Mouse (Mus musculus) hindbrain, embryonic 15.5 days (tissue): ENCODE data around the gene Slc22a12. TPM values are rescaled to one million over a fixed set of nuclear protein-coding genes. Genes with fewer than 3 reads are reported as not detected.

Source experiments
- ATAC-seq: fragments of 200-750 bp; cut with Nextera tagmentation; 2 replicates; pipeline ENCODE4 v1.8.0; 2017; ENCODE audit warnings: low read depth, moderate number of reproducible peaks, moderate TSS enrichment; ENCODE audit not compliant: low FRiP score
- H3K27ac ChIP-seq: fragments of 300-500 bp; sonication (generic); replicated peaks from 2 replicates; pipeline ENCODE4 v1.5.1; 2015; ENCODE audit warnings: mild to moderate bottlenecking, inconsistent platforms
- H3K27me3 ChIP-seq: fragments of 300-500 bp; sonication (generic); 2 replicates; pipeline ENCODE4 v1.6.1; 2015; ENCODE audit warnings: control low read depth, inconsistent platforms
- H3K36me3 ChIP-seq: fragments of 300-500 bp; sonication (generic); 2 replicates; pipeline ENCODE4 v1.6.1; 2015; ENCODE audit warnings: control low read depth, inconsistent platforms
- H3K4me1 ChIP-seq: fragments of 300-500 bp; sonication (generic); replicated peaks from 2 replicates; pipeline ENCODE4 v1.6.1; 2015; ENCODE audit warnings: control low read depth, inconsistent platforms
- H3K4me2 ChIP-seq: fragments of 300-500 bp; sonication (generic); 2 replicates; pipeline ENCODE4 v1.6.1; 2015; ENCODE audit warnings: moderate library complexity, mild to moderate bottlenecking, inconsistent platforms
- H3K4me3 ChIP-seq: fragments of 300-500 bp; sonication (generic); 2 replicates; pipeline ENCODE4 v1.5.1; 2015; ENCODE audit warnings: mild to moderate bottlenecking, inconsistent platforms
- H3K9ac ChIP-seq: fragments of 300-500 bp; sonication (generic); 2 replicates; pipeline ENCODE4 v1.6.1; 2015; ENCODE audit warnings: inconsistent platforms
- H3K9me3 ChIP-seq: fragments of 300-500 bp; sonication (generic); 2 replicates; pipeline ENCODE4 v1.6.1; 2016; ENCODE audit warnings: control low read depth, inconsistent platforms
- WGBS: fragments of 180-500 bp; shearing (Covaris S2); methylation state at CpG from one replicate; pipeline ENCODE4 v1.1.7; 2015; 5-methylcytosine and 5-hydroxymethylcytosine counted together
- polyA plus RNA-seq: library from polyadenylated mRNA; unstranded; fragments of >200 nt; fragmentation: Nextera tagmentation; extraction: Ambion mirVana; gene quantifications from 2 replicates; pipeline ENCODE4 v1.2.1, GENCODE M21; 2015

Slc22a12 gene
- polyA plus RNA-seq, 1 experiment from 2014 or later, result not detected

GRCm38 (mm10) chr19:6538546-6538945 lies 4.3 kb downstream of the Slc22a12 start:
- no peak overlapping the region for H3K4me2 ChIP-seq
- WGBS, result 93% methylated on average over 6 of the region's 6 CpGs
- no peak overlapping the region for H3K27ac ChIP-seq
- H3K9me3 ChIP-seq, result no peaks in the 10 kb centered on the region
- no peaks in the 10 kb centered on the region for H3K27me3 ChIP-seq
- peaks cover 10% of the 10 kb centered on the region for H3K4me1 ChIP-seq
- H3K4me3 ChIP-seq, result no peak overlapping the region
- no peak for ATAC-seq
- no peak overlapping the region for H3K9ac ChIP-seq
- H3K36me3 ChIP-seq, result no peaks in the 10 kb centered on the region

GRCm38 (mm10) chr19:6537526-6537925 lies 5.3 kb downstream of the Slc22a12 start:
- H3K27me3 ChIP-seq, result no peaks in the 10 kb centered on the region
- H3K4me3 ChIP-seq, result no peak overlapping the region
- H3K4me1 ChIP-seq, result peaks cover 21% of the 10 kb centered on the region
- H3K9me3 ChIP-seq, result no peaks in the 10 kb centered on the region
- H3K36me3 ChIP-seq, result no peaks in the 10 kb centered on the region
- H3K4me2 ChIP-seq, result no peak overlapping the region
- H3K9ac ChIP-seq, result no peak overlapping the region
- ATAC-seq, result no peak
- no peak overlapping the region for H3K27ac ChIP-seq
- 74% methylated on average over 8 of the region's 8 CpGs for WGBS

- WGBS, result 67% methylated on average over 6 of the region's 6 CpGs
- H3K4me3 ChIP-seq, result no peak overlapping the region
- H3K27me3 ChIP-seq, result no peaks in the 10 kb centered on the region
- peaks cover 29% of the 10 kb centered on the region for H3K4me1 ChIP-seq
- H3K27ac ChIP-seq, result no peak overlapping the region
- H3K4me2 ChIP-seq, result no peak overlapping the region
- H3K9me3 ChIP-seq, result no peaks in the 10 kb centered on the region
- H3K36me3 ChIP-seq, result no peaks in the 10 kb centered on the region
- H3K9ac ChIP-seq, result no peak overlapping the region
- no peak for ATAC-seq
Observed at GRCm38 (mm10) chr19:6536696-6537095, 6.1 kb downstream of the Slc22a12 start.

GRCm38 (mm10) chr19:6536201-6536600 lies 6.6 kb downstream of the Slc22a12 start:
- Histone ChIP-seq H3K27me3 (no peaks in the 10 kb centered on the region), H3K36me3 (no peaks in the 10 kb centered on the region), H3K9me3 (no peaks in the 10 kb centered on the region), H3K4me1 (peaks cover 34% of the 10 kb centered on the region), H3K4me3 (no peak overlapping the region), H3K4me2 (no peak overlapping the region), H3K9ac (no peak overlapping the region), H3K27ac (no peak overlapping the region)
- WGBS, result 88% methylated on average over 3 of the region's 3 CpGs
- ATAC-seq, result no peak

- Histone ChIP-seq H3K27me3 (no peaks in the 10 kb centered on the region), H3K4me2 (no peak overlapping the region), H3K9ac (no peak overlapping the region), H3K4me3 (no peak overlapping the region), H3K9me3 (no peaks in the 10 kb centered on the region), H3K27ac (peak overlapping the region; percentile 48; the same call in 1 of the 2 replicates), H3K4me1 (peaks cover 53% of the 10 kb centered on the region), H3K36me3 (no peaks in the 10 kb centered on the region)
- ATAC-seq, result no peak
- WGBS, result 37% methylated on average over 5 of the region's 5 CpGs
Observed at GRCm38 (mm10) chr19:6534118-6534415, 8.8 kb downstream of the Slc22a12 start.

- H3K4me1 ChIP-seq, result peaks cover 58% of the 10 kb centered on the region
- peak overlapping the region; percentile 80 for H3K27ac ChIP-seq
- H3K9ac ChIP-seq, result no peak overlapping the region
- no peak overlapping the region for H3K4me3 ChIP-seq
- no peaks in the 10 kb centered on the region for H3K9me3 ChIP-seq
- H3K27me3 ChIP-seq, result no peaks in the 10 kb centered on the region
- 51% methylated on average over 11 of the region's 11 CpGs for WGBS
- peak overlapping the region; percentile 71; the same call in 1 of the 2 replicates for H3K4me2 ChIP-seq
- H3K36me3 ChIP-seq, result no peaks in the 10 kb centered on the region
- ATAC-seq, result no peak
Observed at GRCm38 (mm10) chr19:6533290-6534117, 9.3 kb downstream of the Slc22a12 start.

- Histone ChIP-seq H3K27me3 (no peaks in the 10 kb centered on the region), H3K4me1 (peaks cover 66% of the 10 kb centered on the region), H3K36me3 (no peaks in the 10 kb centered on the region), H3K27ac (peak overlapping the region; percentile 80), H3K9me3 (no peaks in the 10 kb centered on the region), H3K9ac (0 out of 2 replicates have a peak overlapping the region, but pooled peaks have one; percentile 46), H3K4me2 (peak overlapping the region; percentile 71), H3K4me3 (peak overlapping the region; percentile 37; the same call in 1 of the 2 replicates)
- 13% methylated on average over 12 of the region's 13 CpGs for WGBS
- ATAC-seq, result no peak
Observed at GRCm38 (mm10) chr19:6532656-6533055, 10.2 kb downstream of the Slc22a12 start.

- no peaks in the 10 kb centered on the region for H3K27me3 ChIP-seq
- H3K36me3 ChIP-seq, result 0 out of 2 replicates have a peak, but pooled peaks cover 5% of the 10 kb centered on the region
- peaks cover 71% of the 10 kb centered on the region for H3K4me1 ChIP-seq
- ATAC-seq, result 0 out of 2 replicates have a peak, but pooled peaks have one; percentile 36
- peak overlapping the region; percentile 80 for H3K27ac ChIP-seq
- no peaks in the 10 kb centered on the region for H3K9me3 ChIP-seq
- peak overlapping the region; percentile 46 for H3K9ac ChIP-seq
- peak overlapping the region; percentile 71 for H3K4me2 ChIP-seq
- H3K4me3 ChIP-seq, result peak overlapping the region; percentile 37
- WGBS, result 3% methylated on average over 34 of the region's 36 CpGs
Observed at GRCm38 (mm10) chr19:6531832-6532471, 10.9 kb downstream of the Slc22a12 start.

GRCm38 (mm10) chr19:6531011-6531631 lies 11.7 kb downstream of the Slc22a12 start:
- no peaks in the 10 kb centered on the region for H3K9me3 ChIP-seq
- peak overlapping the region; percentile 71 for H3K4me2 ChIP-seq
- 2% methylated on average over 56 of the region's 56 CpGs for WGBS
- peak overlapping the region; percentile 80 for H3K27ac ChIP-seq
- no peaks in the 10 kb centered on the region for H3K27me3 ChIP-seq
- no peak for ATAC-seq
- H3K36me3 ChIP-seq, result peaks cover 8% of the 10 kb centered on the region
- peaks cover 71% of the 10 kb centered on the region for H3K4me1 ChIP-seq
- H3K9ac ChIP-seq, result peak overlapping the region; percentile 46
- H3K4me3 ChIP-seq, result peak overlapping the region; percentile 37

- no peak for ATAC-seq
- H3K4me1 ChIP-seq, result peaks cover 71% of the 10 kb centered on the region
Observed at GRCm38 (mm10) chr19:6530359-6530758, 12.5 kb downstream of the Slc22a12 start.

GRCm38 (mm10) chr19:6529265-6529985 lies 13.4 kb downstream of the Slc22a12 start:
- ATAC-seq, result no peak
- Histone ChIP-seq H3K36me3 (peaks cover 12% of the 10 kb centered on the region), H3K4me2 (peak overlapping the region; percentile 37; the same call in 1 of the 2 replicates), H3K9ac (no peak overlapping the region), H3K9me3 (no peaks in the 10 kb centered on the region), H3K4me3 (no peak overlapping the region), H3K27me3 (no peaks in the 10 kb centered on the region), H3K4me1 (peaks cover 69% of the 10 kb centered on the region), H3K27ac (peak overlapping the region; percentile 52; the same call in 1 of the 2 replicates)
- WGBS, result 60% methylated on average over 14 of the region's 14 CpGs

More at GRCm38 (mm10) chr19:6530359-6530758, 12.5 kb downstream of the Slc22a12 start:
- peaks cover 12% of the 10 kb centered on the region for H3K36me3 ChIP-seq
- H3K4me3 ChIP-seq, result 0 out of 2 replicates have a peak overlapping the region, but pooled peaks have one; percentile 3
- H3K9ac ChIP-seq, result no peak overlapping the region
- peak overlapping the region; percentile 31; the same call in 1 of the 2 replicates for H3K27ac ChIP-seq
- 19% methylated on average over 13 of the region's 13 CpGs for WGBS
- peak overlapping the region; percentile 37 for H3K4me2 ChIP-seq
- no peaks in the 10 kb centered on the region for H3K27me3 ChIP-seq
- H3K9me3 ChIP-seq, result no peaks in the 10 kb centered on the region
